Mouse (Mus musculus) kidney, postnatal 25 days (tissue): ENCODE data around the gene Tle3.

Experiments
- DNase-seq, 2 experiments: peaks; one replicate each; pipeline ENCODE4 v3.0.0; 2021; ENCODE audit warnings: mixed read lengths in 2 of 2

Gene Tle3

DNA sequence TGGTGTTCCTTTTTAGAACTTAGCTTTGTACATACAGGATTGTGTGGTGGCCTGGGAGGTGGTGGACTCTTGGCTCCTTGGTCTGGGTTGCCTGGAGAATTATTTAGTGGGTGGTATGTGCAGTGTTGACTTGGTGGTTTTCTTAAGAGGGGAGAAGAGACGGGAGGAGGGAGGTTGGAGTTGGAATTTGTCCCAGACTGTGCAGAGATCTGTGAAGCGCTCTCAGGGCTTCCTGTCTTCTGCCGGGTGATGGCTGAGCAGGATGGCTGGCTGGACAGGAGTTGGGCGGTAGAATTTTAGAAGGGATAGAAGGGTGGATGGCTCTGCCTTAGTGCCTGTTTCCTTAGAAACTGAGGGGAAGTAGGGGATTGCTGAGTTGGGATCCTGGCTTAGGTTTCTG is 25.0 kb downstream of the Tle3 start:
- DNase-seq: peak in 1 of 2 experiments; percentile 54

DNA sequence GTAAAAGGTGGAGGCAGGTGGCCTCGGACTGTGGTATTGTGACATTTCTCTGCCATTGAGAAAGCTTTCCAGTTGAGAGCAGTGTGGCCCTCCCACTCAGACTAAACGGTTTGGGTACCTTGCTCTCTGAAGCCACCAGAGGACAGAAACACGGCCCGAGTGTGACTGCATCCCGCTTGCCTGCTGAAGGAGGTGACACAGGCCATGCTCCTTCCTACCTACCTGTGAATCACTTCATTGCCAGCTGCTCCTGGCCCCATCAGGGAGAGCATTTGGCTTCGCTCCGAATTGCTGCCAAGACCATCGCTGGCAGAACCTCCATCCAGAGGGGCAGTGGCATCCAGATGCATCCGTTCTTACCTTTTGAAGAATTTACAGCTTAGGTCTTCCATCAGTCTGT is 26.0 kb downstream of the Tle3 start:
- no peak for DNase-seq

DNA sequence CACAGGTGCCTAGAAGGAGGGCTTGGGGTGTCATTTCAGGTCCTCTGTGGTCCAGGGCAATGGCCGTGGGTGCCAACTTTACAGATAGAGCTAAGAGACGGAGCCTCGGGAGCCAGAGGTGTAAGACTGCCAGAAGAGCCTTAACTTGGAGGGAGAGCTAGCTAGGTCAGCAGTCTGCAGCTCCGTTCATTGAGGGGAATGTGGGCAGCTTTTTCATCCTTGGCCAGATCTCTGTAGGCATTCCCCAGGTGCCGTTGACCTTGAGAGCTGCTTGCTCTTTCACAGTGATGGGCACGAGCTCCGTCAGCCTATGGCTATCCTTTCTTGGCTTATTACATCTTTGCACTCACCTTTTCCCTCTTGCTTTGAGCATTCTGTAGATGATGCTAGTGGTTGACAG is 28.0 kb downstream of the Tle3 start:
- DNase-seq: no peak

DNA sequence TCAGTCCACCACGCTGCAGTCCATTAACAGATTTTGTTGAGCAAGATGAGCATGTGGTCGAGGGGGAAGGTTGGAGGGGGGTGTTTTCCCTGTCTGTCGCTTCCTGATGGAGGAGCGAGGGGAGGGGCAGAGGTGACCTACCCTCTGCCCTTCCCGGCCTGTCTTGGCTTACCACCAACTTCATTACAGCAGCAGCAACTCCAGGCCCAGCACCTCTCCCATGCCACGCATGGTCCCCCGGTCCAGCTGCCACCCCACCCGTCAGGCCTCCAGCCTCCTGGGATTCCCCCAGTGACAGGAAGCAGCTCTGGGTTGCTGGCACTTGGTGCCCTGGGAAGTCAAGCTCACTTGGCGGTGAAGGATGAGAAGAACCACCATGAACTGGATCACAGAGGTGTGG is 29.5 kb downstream of the Tle3 start:
- DNase-seq: peak in 1 of 2 experiments; percentile 64

DNA sequence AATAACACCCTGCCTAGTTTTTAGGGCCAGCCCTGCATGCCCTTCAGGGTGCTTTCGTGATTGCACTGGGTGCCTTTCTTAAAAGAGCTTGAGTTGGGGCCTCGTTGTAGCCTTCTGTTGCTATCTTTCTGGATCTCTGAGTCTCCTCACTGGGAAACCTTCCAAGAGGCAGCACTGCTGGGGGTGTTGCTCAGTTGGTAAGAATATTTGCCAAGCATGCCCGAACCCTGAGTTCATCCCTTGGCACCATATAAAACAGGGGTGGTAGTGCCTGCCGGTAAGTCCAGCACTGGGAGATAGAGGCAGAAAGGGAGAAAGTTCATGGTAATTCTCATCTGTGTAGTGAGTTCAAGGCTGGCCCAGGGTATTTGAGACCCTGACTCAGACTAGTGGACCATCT is 30.1 kb downstream of the Tle3 start:
- DNase-seq: no peak

DNA sequence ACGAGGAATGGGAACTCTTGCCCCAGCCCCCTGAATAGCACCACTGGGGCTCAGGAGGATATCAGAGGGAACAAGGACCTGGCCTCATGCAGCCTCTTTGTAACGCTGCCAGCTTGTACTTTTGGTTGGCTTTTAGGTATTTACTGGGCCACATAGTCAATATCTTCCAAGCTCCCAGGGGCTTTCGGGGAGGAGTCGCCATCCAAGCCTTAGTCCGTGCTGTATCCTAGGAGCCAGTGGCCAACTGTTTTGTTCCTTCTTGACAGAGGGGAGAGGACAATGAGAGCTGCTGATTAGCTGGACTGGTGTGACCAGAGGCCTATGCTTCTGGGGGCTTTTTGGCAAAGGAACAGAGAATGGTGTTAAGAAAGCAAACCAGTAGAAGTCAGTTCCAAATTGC is 30.6 kb downstream of the Tle3 start:
- no peak for DNase-seq

DNA sequence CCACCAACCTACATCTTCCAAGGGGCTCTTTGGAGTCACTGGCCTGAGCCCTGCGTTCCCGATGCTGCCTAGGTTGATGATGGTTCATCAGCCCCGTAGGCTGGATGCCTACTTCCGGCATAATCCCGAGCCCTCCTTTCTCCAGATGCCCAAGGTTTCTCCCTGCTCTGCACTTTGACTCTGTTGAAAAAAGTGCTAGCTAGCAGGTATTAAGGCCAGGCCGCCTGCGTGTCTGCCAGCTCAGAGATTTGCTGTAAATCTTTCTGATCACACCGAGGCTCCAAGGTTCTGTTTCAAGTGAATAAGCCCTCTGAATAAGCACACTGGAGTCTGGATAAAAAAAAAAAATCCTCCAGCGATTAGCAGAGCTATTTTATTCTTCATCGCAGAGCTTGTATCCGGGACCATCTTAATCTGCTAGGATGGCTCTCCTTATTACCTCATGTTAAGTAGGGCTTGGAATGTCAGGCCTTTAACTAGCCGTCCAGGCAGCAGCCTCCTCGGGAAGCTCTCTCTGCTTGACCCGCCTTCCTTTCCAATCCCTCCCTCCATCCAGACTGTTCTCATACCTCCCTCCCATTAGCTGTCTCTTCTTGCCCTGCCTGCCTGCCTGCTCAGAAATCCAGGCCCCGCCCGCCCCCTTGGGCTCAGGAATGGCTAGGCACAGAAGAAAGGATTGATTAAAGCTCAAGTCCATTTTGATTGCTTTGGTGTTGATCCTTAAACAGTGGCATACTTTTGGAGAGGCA is 31.9 kb downstream of the Tle3 start:
- DNase-seq: peak; percentile 51 to 73

DNA sequence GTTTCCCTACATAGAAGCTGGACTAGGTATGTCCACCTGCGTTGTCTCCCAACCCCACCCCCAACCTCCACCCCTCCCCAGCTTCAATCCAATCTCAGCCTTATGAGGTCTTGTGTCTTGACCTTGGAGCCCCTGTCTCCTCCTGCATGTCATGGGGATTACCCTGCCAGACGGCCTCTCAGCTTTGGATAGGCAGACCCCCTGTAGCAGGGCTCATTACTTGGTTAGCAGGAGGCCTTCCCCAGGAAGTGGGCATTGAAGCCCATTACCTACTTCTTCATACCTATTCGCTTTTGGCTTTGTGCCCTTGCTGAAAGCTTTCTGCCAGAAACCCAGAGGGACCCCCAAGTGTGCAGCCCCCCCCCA is 32.4 kb downstream of the Tle3 start:
- DNase-seq: no peak

DNA sequence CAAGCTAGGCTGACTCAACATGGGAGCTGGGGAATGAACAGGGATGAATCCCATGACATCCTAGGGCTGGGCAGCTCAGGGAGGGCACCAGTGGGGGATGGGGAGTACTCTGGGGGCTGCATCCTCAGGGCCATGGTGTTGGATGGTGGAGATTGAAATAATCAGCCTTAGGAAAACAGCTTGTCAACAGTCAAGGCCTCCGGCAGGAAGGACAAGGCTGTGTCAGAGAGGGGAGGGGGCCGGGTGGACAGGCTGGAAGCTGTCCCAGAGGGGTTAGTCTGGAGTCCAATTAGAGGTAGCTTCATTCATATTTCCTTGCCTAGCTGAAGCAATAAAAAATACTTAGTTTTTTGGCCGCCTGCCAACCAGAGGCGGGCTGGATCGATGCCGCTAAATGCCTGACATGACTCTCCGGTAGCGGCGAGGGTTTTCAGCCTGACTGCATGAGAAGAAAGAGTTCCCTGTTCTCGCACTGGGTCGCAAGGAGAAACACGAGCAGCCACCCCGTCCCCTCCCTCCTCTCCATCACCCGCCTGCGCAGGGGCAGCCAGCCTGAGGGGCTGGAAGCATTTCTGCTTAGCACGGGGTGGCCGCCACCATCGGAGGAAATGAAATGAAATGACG is 32.9 kb downstream of the Tle3 start:
- DNase-seq: peak; percentile 87 to 88

DNA sequence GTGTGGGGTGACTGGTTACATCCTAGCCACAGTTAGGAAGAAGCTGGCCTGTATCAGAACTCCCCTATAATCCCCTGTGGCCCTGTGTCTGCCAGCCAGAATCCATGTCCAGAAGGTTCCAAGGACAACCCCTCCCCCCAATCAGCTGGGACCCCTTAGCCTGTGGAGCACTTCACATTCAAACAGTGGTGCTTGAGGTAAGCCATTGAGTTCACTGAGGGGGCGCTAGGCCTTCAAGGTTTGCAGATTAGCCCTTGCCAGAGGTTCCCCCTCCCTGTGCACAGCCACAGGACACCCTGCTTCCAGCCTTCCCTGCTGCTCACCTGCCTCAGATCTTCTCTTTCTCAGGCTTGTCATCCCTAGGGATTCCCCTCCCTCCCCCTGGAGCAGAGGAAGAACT is 34.2 kb downstream of the Tle3 start:
- DNase-seq: no peak

DNA sequence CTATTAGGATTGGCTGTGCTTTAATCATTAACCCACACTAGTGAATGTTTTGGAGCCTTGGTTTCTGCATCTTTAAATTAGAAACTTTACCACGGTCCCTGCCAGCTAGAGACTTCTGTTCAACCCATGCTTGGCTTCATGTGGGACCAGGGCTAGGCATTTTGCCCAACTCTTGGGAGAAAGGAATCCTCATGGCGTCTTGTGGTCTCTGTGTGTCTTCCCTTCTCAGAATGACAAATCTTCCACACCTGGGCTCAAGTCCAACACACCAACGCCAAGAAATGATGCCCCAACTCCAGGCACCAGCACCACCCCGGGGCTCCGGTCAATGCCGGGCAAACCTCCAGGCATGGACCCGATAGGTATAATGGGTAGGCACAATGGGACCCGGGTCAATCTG is 36.9 kb downstream of the Tle3 start:
- DNase-seq: peak; percentile 65 to 72

DNA sequence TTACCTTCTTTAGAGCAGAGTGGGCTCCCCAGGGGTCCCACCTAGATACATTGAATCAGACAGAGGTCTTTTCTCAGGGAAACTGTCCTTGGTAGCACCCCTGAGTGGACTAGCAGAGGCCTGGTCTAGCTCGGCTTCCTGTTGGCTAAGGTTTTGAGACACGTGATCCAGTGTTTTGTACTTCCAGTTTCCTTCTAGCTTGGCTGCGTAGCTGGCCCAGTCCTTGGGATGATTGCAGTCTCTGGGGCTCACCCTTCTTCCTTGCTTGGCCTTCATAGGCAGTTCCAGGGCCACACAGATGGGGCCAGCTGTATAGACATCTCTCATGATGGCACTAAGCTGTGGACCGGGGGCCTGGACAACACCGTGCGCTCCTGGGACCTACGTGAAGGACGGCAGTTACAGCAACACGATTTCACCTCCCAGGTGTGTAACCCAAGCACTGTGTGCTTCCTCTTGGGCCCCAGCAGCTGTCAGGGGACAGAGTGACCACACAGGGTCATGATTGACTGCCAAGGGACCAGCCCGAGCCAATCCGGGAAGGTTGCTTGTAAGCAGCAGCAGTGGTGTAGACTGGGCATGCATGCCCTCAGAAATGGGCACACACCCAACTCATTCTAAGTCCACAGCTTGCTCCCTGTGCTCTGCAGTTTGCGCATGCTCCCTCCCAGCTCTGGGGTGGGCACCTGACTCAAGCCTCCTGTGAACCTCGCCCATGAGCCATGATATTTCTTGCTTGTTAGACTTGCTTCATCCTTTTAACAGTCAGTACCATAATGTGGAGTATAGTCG is 41.7 kb downstream of the Tle3 start:
- no peak for DNase-seq

DNA sequence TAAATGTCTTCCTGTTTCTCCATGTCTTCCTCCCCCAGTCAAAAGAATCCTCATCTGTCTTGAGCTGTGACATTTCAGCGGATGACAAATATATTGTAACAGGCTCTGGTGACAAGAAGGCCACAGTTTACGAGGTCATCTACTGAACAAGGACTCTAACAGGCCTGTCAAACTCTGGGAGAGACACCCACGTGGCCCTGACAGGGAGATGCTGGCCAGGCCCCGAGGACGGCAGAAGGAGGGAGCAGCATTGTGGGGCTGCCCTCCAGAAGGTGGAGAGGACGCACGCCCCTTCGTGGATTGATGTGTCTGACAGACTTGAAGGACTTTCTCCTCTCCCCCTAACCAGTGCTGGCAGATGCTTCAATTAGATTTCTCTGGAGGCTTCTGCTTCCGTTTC is 44.4 kb downstream of the Tle3 start:
- no peak for DNase-seq

DNA sequence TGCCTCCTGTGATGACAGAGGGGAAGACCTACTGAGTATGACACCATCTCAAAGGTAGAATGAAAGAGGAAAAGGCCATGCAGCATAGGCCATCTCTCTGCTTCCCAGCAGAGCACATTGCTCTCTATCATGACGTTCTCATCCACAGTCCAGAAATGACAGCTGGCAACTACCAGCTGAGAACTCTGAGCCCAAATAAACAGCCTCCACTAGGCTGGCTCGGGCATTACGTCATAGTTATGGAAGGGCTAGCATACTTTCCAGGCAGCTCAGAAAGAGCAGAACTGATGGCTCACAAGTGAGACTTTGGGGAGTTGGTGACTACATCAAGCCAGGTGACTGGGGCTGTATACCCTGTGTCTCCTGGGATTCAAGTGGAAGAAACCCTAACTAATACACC is 49.5 kb downstream of the Tle3 start:
- no peak for DNase-seq

DNA sequence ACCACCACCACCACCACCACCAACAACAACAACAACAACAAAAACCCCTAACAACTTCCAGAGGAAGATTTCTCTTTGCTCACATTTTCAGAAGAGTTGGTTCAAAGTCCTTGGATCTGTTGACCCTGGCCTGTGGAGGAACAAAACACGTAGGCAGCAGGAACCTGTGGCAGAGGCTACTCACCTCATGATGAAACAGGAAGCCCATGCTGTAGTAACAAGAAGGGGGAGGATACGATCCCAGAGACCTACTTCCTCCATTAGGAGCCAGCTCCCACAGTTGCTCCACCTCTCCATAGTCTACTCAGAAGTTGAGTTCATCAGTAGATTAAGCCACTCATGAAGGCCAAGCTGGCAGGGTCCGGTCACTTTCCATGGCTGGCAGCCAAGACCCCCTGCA is 52.1 kb downstream of the Tle3 start:
- no peak for DNase-seq

DNA sequence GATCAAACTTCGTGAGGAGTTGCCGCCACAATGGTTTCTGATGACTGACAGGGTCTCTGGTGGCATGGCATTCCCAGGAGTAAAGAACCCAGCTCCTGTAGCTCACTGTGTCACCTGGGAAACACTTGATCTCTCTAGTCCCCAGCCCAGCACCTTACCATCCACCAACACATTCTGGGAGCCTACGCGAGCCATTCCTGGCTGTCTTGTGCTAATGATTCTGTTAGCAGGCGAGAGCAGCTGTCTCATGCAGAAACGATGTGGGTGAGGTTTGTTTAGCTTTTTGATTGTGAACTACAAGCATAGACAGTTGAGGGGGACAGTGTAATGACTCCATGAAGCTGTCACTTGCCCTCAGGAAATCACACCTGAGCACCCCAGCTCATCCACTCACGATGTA is 54.3 kb downstream of the Tle3 start:
- no peak for DNase-seq

DNA sequence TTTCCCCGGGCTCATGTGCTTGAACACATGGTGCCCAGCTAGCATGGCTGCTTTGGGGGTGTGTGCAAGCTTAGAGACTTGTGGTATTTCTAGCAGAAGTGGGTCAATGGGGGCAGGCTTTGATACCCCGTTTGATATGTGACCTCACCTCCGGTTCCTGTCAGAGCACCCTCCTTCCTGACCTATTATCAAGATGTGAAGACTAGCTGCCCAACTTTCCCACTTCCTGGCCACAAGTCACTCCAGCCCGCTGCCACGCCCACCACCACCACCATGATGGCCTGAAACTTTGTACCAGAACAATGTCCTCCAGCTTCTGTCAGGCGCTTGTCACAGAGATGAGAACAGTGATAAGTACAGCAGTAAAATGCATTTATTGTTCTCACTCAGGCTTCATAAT is 54.9 kb downstream of the Tle3 start:
- DNase-seq: no peak

DNA sequence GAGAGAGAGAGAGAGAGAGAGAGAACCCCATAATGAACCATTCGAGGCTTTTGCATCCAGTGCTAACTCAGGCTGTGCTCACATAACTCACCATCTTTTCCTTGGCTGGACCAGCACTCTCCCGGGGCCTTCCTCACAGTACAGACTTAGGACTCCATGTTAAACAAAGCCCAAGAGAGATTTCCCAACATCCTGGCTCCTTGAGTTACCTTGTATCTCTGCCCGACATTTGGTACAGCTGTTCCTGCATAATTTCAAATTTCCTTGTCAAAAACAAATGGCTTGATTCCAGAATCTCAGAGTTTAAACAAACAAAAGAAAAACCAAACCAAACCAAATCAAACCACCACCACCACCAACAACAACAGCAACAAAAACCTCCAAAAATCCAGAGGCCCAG is 55.7 kb downstream of the Tle3 start:
- DNase-seq: no peak

DNA sequence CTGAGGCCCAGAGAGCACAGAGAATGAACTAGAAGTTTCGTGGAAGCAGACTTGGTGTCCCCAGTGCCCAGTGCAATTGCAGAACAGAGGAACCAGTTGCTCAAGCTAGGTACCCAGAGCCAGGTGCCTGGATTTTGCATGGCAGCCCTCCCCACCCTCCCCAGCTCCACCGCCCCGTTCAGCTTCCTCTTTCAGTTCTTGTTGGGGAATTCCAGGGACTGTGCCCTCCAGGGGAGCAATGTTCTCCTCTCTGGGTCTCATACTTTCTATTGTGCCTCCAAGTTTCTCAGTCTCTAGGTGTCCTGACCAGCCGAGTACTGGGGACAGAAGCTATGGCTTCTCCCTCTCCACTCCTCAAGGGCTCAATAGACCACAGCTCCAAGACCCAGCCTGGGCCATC is 59.7 kb downstream of the Tle3 start:
- DNase-seq: no peak

DNA sequence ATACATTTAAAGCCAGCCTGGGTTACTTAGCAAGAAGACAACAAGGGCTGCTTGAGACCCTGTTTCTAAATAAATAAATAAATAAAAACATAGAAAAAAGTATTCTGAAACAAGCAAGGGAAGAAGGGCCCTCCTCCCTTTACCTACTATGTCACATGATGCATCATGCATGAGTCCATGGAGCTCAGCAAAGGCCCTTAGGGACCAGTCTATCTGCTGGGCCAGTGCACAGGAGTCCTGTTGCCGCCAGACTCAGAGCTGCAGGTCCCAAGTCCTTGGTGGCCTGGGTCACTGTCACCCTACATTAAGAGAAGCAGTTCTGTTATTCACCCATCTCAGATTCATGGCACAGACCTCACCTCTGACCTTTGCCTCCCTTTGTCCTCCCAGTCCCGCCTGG is 61.0 kb downstream of the Tle3 start:
- no peak for DNase-seq

DNA sequence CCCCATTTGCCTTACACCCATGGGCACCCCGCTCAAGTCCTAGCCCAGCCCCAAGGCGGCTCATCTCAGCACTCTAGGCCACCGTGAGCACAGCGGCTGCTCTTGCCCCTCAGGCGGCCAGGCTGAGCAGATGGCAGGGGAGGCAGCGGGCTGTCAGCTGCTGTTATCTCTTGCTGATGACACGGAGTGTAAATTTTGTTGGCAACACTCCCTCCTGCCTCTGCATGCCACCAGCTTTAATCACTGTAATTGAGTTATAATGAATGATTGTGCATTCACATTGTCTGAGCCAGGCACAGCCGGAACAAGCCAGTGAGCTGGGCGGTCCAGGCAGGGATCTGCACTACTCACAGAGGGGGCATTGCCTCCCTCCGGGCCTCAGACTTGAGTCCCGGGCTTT is 61.9 kb downstream of the Tle3 start:
- DNase-seq: no peak

DNA sequence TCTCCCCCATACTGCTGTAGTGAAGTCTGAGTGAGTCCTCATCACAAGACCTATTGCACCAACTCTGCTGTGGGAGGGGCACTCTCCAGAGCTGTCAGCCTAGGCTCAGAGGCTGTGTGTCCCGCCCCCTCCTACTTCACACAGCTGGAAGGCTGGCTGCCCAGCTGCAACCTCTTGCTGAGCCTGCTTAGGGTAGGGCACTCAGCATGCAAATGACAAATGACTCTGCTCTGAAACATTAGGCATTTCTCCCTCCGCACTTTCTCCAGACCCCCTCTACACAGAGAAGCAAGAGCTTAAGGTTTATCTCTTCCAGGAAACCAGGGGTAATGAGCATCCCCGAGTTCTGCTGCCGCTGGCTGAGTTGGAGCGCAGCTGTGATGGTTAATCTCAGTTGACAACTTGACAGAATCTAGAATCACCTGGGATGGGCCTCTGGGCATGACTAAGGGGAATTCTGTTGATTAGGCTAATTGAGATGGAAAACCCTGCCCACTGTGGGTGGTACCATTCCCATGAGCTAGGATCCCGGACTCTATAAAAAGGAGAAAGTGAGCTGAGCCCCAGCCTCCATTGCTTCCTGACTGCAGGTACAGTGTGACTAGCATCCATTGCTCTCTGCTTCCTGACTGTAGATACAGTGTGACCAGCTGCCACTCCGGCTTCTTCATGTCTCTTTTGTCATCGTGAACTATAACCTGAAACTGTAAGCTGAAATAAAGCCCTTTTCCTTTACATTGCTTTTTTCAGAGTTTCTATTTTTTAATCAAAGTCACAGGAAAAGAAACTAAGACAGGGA is 63.2 kb downstream of the Tle3 start:
- no peak for DNase-seq

DNA sequence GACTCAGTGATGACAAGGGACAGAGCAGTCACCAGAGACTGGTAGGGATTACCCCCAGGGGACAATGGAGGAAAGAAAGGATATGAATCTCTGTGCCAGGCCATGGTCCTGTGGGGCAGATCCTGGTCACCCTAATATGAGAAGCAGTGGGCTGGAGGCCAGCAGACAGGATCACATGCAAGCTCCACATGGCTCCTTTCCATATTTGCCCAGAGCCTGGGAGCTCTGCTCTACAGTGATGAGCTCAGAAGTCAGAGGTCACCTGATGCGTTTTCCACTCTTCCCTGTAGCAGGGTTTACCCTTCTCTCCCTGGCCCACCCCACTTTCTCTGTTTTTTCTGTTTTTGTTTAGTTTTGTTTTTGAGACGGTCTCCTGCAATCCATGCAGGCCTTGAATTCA is 63.9 kb downstream of the Tle3 start:
- DNase-seq: peak; percentile 29 to 58
